Mouse (Mus musculus): ENCODE data around the gene Zfp668.
A peak's percentile ranks its signal among the peaks of the same experiment; 100 is the strongest.

- no peak for TF ChIP-seq EP300 (optimal IDR thresholded peaks at IDR 0.05)
- TF ChIP-seq CTCF (IDR thresholded peaks at IDR 0.05; ENCODE audit: low read depth): peak; percentile 75
Measured at GRCm38 (mm10) chr7:127918203-127918602, 41.6 kb upstream of the Zfp668 start.

All from stomach, postnatal 0 days (tissue).